Mouse (Mus musculus) testis, postnatal 14 days (tissue): ENCODE measurements around the gene Msh4.

Experiments used
- DNase-seq: peaks from one replicate; pipeline ENCODE4 v3.0.0; 2021; ENCODE audit warnings: low spot score

Gene Msh4

GRCm38 (mm10) chr3:153906136-153906871 is at the start of gene Msh4:
TSS of gene Msh4 (minus strand) at chr3:153906138.
- no peak for DNase-seq

GRCm38 (mm10) chr3:153948176-153948575 is 42.2 kb upstream of the Msh4 start:
- no peak for DNase-seq

GRCm38 (mm10) chr3:153947271-153947670 is 41.3 kb upstream of the Msh4 start:
- DNase-seq: no peak

GRCm38 (mm10) chr3:153944335-153944990 is 38.5 kb upstream of the Msh4 start, which contains the start of gene Acadm:
TSS of gene Acadm (minus strand) at chr3:153944632.
- DNase-seq: peak; percentile 96

- DNase-seq: no peak
These were observed 38.0 kb upstream of the Msh4 start for GRCm38 (mm10) chr3:153943901-153944334.

GRCm38 (mm10) chr3:153943003-153943640 is 37.2 kb upstream of the Msh4 start:
- no peak for DNase-seq

- DNase-seq: no peak
These were observed 35.7 kb upstream of the Msh4 start for GRCm38 (mm10) chr3:153941613-153942012.

GRCm38 (mm10) chr3:153940486-153940885 is 34.5 kb upstream of the Msh4 start:
- DNase-seq: no peak

GRCm38 (mm10) chr3:153940021-153940420 is 34.1 kb upstream of the Msh4 start:
- DNase-seq: no peak

GRCm38 (mm10) chr3:153937116-153937810 is 31.3 kb upstream of the Msh4 start:
- DNase-seq: no peak

GRCm38 (mm10) chr3:153935878-153936277 is 29.9 kb upstream of the Msh4 start:
- no peak for DNase-seq

GRCm38 (mm10) chr3:153932461-153932860 is 26.5 kb upstream of the Msh4 start:
- DNase-seq: no peak

GRCm38 (mm10) chr3:153929526-153929925 is 23.6 kb upstream of the Msh4 start:
- DNase-seq: no peak

- no peak for DNase-seq
These were observed 20.4 kb upstream of the Msh4 start for GRCm38 (mm10) chr3:153926333-153926732.

GRCm38 (mm10) chr3:153921147-153921910 is 15.4 kb upstream of the Msh4 start:
- no peak for DNase-seq

GRCm38 (mm10) chr3:153917200-153917599 is 11.3 kb upstream of the Msh4 start:
- DNase-seq: no peak

GRCm38 (mm10) chr3:153913510-153914243 is 7.7 kb upstream of the Msh4 start:
- DNase-seq: no peak

GRCm38 (mm10) chr3:153912546-153913509 is 6.9 kb upstream of the Msh4 start, which contains the start of gene Rabggtb:
TSS of gene Rabggtb (minus strand) at chr3:153913009.
- DNase-seq: peak; percentile 94

- no peak for DNase-seq
These were observed 6.0 kb upstream of the Msh4 start for GRCm38 (mm10) chr3:153911882-153912440.
